ENCODE assay signal across 12 mouse cellular contexts in genomic region chr5:115708930-115709329, GRCm38 (mm10).
"Had no signal": no experiment of that assay in that cellular context is flagged by ENCODE, and none has a peak within 500 bp of the region (broad histone marks: within the 10 kb centered on the region; RNA-seq: fewer than 3 reads in every experiment).

No protein-coding gene starts in this region.

- DNase-seq: left cerebral cortex, postnatal 4 days; liver; liver, embryonic 13.5 days; liver, postnatal 0 days; lung, adult 18-20 months; lung, adult 2 months; lung, embryonic 14.5 days; lung, postnatal 10 days; lung, postnatal 14 days; lung, postnatal 36 days; lung, postnatal 4 days; midbrain, embryonic 14.5 days had no signal
